8 mouse cellular contexts compared by ENCODE assay signal in genomic region chr7:131411221-131411940, GRCm38 (mm10). TPM values are rescaled to one million over a fixed set of nuclear protein-coding genes. Genes with fewer than 3 reads are reported as not detected.
A peak's percentile ranks its signal among the peaks of the same experiment; 100 is the strongest.
DNase-seq lines count a peak whose midpoint lies in the region; ATAC-seq and TF ChIP-seq lines count a peak whose summit lies in the region.

No protein-coding gene starts in this region.

- no peaks in the 10 kb centered on the region for H3K36me3 ChIP-seq in ES-E14 (ENCODE audit: control insufficient read depth, insufficient read depth, low read length, poor library complexity, severe bottlenecking)
- H3K36me3 ChIP-seq in forebrain, embryonic 10.5 days (replicated peaks), result peaks cover 6% of the 10 kb centered on the region; the same call in 1 of the 2 replicates
- H3K36me3 ChIP-seq in hindbrain, embryonic 12.5 days, result no peaks in the 10 kb centered on the region
- no peaks in the 10 kb centered on the region for H3K36me3 ChIP-seq in limb, embryonic 15.5 days
- no peaks in the 10 kb centered on the region for H3K36me3 ChIP-seq in neural tube, embryonic 12.5 days

- 0 out of 4 replicates have a peak overlapping the region, but pooled peaks of 1 of the 2 experiments have one; percentile 1 for H3K4me3 ChIP-seq in ES-E14 (ENCODE audit: insufficient read depth in 1 of 2, low read depth in 1 of 2, low read length in 2 of 2, poor library complexity in 1 of 2, severe bottlenecking in 1 of 2)
- H3K4me3 ChIP-seq in forebrain, embryonic 10.5 days, result peak overlapping the region; percentile 98
- peak overlapping the region; percentile 97 for H3K4me3 ChIP-seq in hindbrain, embryonic 12.5 days
- H3K4me3 ChIP-seq in limb, embryonic 15.5 days, result peak overlapping the region; percentile 73
- H3K4me3 ChIP-seq in neural tube, embryonic 12.5 days, result peak overlapping the region; percentile 94

- 69% methylated on average over 10 of the region's 10 CpGs for WGBS in forebrain, embryonic 10.5 days
- 64% methylated on average over 10 of the region's 10 CpGs for WGBS in hindbrain, embryonic 12.5 days
- WGBS in limb, embryonic 15.5 days, result 14% methylated on average over 10 of the region's 10 CpGs
- WGBS in neural tube, embryonic 12.5 days, result 29% methylated on average over 10 of the region's 10 CpGs

- no peak for ATAC-seq in hindbrain, embryonic 12.5 days (ENCODE audit: low FRiP score)
- no peak for ATAC-seq in limb, embryonic 15.5 days (ENCODE audit: insufficient number of reproducible peaks, low FRiP score, low TSS enrichment, low read depth)
- no peak for ATAC-seq in neural tube, embryonic 12.5 days (ENCODE audit: low FRiP score, low read depth)

- 0 out of 2 replicates have a peak overlapping the region, but pooled peaks have one; percentile 22 for H3K9ac ChIP-seq in ES-E14 (ENCODE audit: insufficient read depth, low read depth, low read length, poor library complexity, severe bottlenecking)
- H3K9ac ChIP-seq in hindbrain, embryonic 12.5 days, result peak overlapping the region; percentile 60
- H3K9ac ChIP-seq in limb, embryonic 15.5 days, result no peak overlapping the region
- peak overlapping the region; percentile 89 for H3K9ac ChIP-seq in neural tube, embryonic 12.5 days

- H3K27me3 ChIP-seq in forebrain, embryonic 10.5 days (ENCODE audit: poor library complexity, severe bottlenecking), result no peaks in the 10 kb centered on the region
- no peaks in the 10 kb centered on the region for H3K27me3 ChIP-seq in hindbrain, embryonic 12.5 days
- no peaks in the 10 kb centered on the region for H3K27me3 ChIP-seq in limb, embryonic 15.5 days
- no peaks in the 10 kb centered on the region for H3K27me3 ChIP-seq in neural tube, embryonic 12.5 days (replicated peaks)

- in situ Hi-C loops in ES-E14 (cut with MboI; ENCODE audit: low sequenced_read_pairs in 2 of 2, unreplicated experiment in 2 of 2), result no loop called here

- DNase-seq in 3T3-L1 (ENCODE audit: low read depth, low spot score), result peak; percentile 31
- no peak for DNase-seq in ES-E14 (ENCODE audit: low read depth, low spot score)
- no peak for DNase-seq in forebrain, embryonic 10.5 days (ENCODE audit: extremely low spot score, low spot score)
- DNase-seq in spleen, adult 12 weeks (ENCODE audit: low spot score), result no peak
- DNase-seq in embryo, embryonic 11 days, result no peak

- peak overlapping the region; percentile 55 for H3K4me2 ChIP-seq in hindbrain, embryonic 12.5 days (replicated peaks)
- peak overlapping the region; percentile 72 for H3K4me2 ChIP-seq in limb, embryonic 15.5 days
- H3K4me2 ChIP-seq in neural tube, embryonic 12.5 days (replicated peaks), result peak overlapping the region; percentile 80

- H3K4me1 ChIP-seq in ES-E14 (ENCODE audit: control insufficient read depth in 2 of 2, insufficient read depth in 2 of 2, low read length in 2 of 2, poor library complexity in 1 of 2), result peaks cover 0 to 7% of the 10 kb centered on the region in 2 experiments; a peak in 1 of 4 replicates
- H3K4me1 ChIP-seq in forebrain, embryonic 10.5 days, result peaks cover 23% of the 10 kb centered on the region
- peaks cover 19% of the 10 kb centered on the region for H3K4me1 ChIP-seq in hindbrain, embryonic 12.5 days
- H3K4me1 ChIP-seq in limb, embryonic 15.5 days, result peaks cover 17% of the 10 kb centered on the region
- peaks cover 20% of the 10 kb centered on the region for H3K4me1 ChIP-seq in neural tube, embryonic 12.5 days

- no peaks in the 10 kb centered on the region for H3K9me3 ChIP-seq in ES-E14 (ENCODE audit: control insufficient read depth, insufficient read depth, low read depth, low read length)
- H3K9me3 ChIP-seq in forebrain, embryonic 10.5 days, result no peaks in the 10 kb centered on the region
- H3K9me3 ChIP-seq in hindbrain, embryonic 12.5 days (replicated peaks), result no peaks in the 10 kb centered on the region
- H3K9me3 ChIP-seq in limb, embryonic 15.5 days, result no peaks in the 10 kb centered on the region
- no peaks in the 10 kb centered on the region for H3K9me3 ChIP-seq in neural tube, embryonic 12.5 days

- no peak overlapping the region for H3K27ac ChIP-seq in ES-E14 (ENCODE audit: insufficient read depth, low read depth, low read length, poor library complexity, severe bottlenecking)
- H3K27ac ChIP-seq in forebrain, embryonic 10.5 days, result no peak overlapping the region
- H3K27ac ChIP-seq in hindbrain, embryonic 12.5 days, result no peak overlapping the region
- no peak overlapping the region for H3K27ac ChIP-seq in limb, embryonic 15.5 days
- H3K27ac ChIP-seq in neural tube, embryonic 12.5 days, result no peak overlapping the region

TF ChIP-seq in ES-E14, 5 proteins besides CTCF, POLR2A, EP300 and RAD21:
- TF ChIP-seq MAFK (IDR thresholded peaks at IDR 0.05; ENCODE audit: insufficient read depth, low read depth, low read length) (no peak), ZNF384 (IDR thresholded peaks at IDR 0.05; ENCODE audit: low read depth, low read length) (no peak), ZC3H11A (IDR thresholded peaks at IDR 0.05; ENCODE audit: borderline replicate concordance, low read depth, low read length) (no peak), HCFC1 (IDR thresholded peaks at IDR 0.05; ENCODE audit: borderline replicate concordance, insufficient read depth, low read length) (no peak), CHD2 (IDR thresholded peaks at IDR 0.05; ENCODE audit: low read depth, low read length) (no peak)
TF ChIP-seq in ES-E14: peak in this region for 0.

RNA-seq across cellular contexts. Expression of gene Acadsb, which starts 1.0 kb away (rescaled TPM):
- total RNA-seq in ES-E14 (2012; rRNA removed), result 11.8 and 22.4 TPM in 2 replicates
- 53.1 and 61.5 TPM in 2 replicates for polyA plus RNA-seq in forebrain, embryonic 10.5 days (2016; fragmentation: Nextera tagmentation; extraction: Ambion mirVana)
- 107 and 111 TPM in 2 replicates for polyA plus RNA-seq in hindbrain, embryonic 12.5 days (2016; fragmentation: Nextera tagmentation; extraction: Ambion mirVana)
- 99.0 and 113 TPM in 2 replicates for polyA plus RNA-seq in limb, embryonic 15.5 days (2015; fragmentation: Nextera tagmentation; extraction: Ambion mirVana)
- polyA plus RNA-seq in neural tube, embryonic 12.5 days (2016; fragmentation: Nextera tagmentation; extraction: Ambion mirVana), result 73.8 and 80.6 TPM in 2 replicates

RNA-seq across cellular contexts. Expression of gene Ikzf5, which starts 1.1 kb away (rescaled TPM):
- total RNA-seq in ES-E14 (2012; rRNA removed), result 9.1 and 9.2 TPM in 2 replicates
- polyA plus RNA-seq in forebrain, embryonic 10.5 days (2016; fragmentation: Nextera tagmentation; extraction: Ambion mirVana), result 14.6 and 15.5 TPM in 2 replicates
- polyA plus RNA-seq in hindbrain, embryonic 12.5 days (2016; fragmentation: Nextera tagmentation; extraction: Ambion mirVana), result 18.9 and 22.7 TPM in 2 replicates
- polyA plus RNA-seq in limb, embryonic 15.5 days (2015; fragmentation: Nextera tagmentation; extraction: Ambion mirVana), result 11.5 and 12.5 TPM in 2 replicates
- 19.0 and 22.4 TPM in 2 replicates for polyA plus RNA-seq in neural tube, embryonic 12.5 days (2016; fragmentation: Nextera tagmentation; extraction: Ambion mirVana)

RNA-seq across cellular contexts. Expression of gene Pstk, which starts 40.4 kb away (rescaled TPM):
- total RNA-seq in ES-E14 (2012; rRNA removed), result 44.5 and 50.6 TPM in 2 replicates
- polyA plus RNA-seq in forebrain, embryonic 10.5 days (2016; fragmentation: Nextera tagmentation; extraction: Ambion mirVana), result 71.0 and 71.4 TPM in 2 replicates
- polyA plus RNA-seq in hindbrain, embryonic 12.5 days (2016; fragmentation: Nextera tagmentation; extraction: Ambion mirVana), result 54.8 and 56.5 TPM in 2 replicates
- 64.4 and 65.9 TPM in 2 replicates for polyA plus RNA-seq in limb, embryonic 15.5 days (2015; fragmentation: Nextera tagmentation; extraction: Ambion mirVana)
- polyA plus RNA-seq in neural tube, embryonic 12.5 days (2016; fragmentation: Nextera tagmentation; extraction: Ambion mirVana), result 47.5 and 49.6 TPM in 2 replicates

RNA-seq across cellular contexts. Expression of gene 2310057M21Rik, which starts 48.8 kb away (rescaled TPM):
- total RNA-seq in ES-E14 (2012; rRNA removed), result 14.3 and 23.1 TPM in 2 replicates
- polyA plus RNA-seq in forebrain, embryonic 10.5 days (2016; fragmentation: Nextera tagmentation; extraction: Ambion mirVana), result 21.3 and 22.7 TPM in 2 replicates
- polyA plus RNA-seq in hindbrain, embryonic 12.5 days (2016; fragmentation: Nextera tagmentation; extraction: Ambion mirVana), result 17.3 and 21.3 TPM in 2 replicates
- 24.3 and 25.2 TPM in 2 replicates for polyA plus RNA-seq in limb, embryonic 15.5 days (2015; fragmentation: Nextera tagmentation; extraction: Ambion mirVana)
- polyA plus RNA-seq in neural tube, embryonic 12.5 days (2016; fragmentation: Nextera tagmentation; extraction: Ambion mirVana), result 19.8 and 25.3 TPM in 2 replicates
